Comparison of ENCODE assay signal across 10 mouse cellular contexts in genomic region chr7:130520812-130521422, GRCm38 (mm10). TPM values are rescaled to one million over a fixed set of nuclear protein-coding genes. Genes with fewer than 3 reads are reported as not detected.
DNase-seq lines count a peak whose midpoint lies in the region; ATAC-seq and TF ChIP-seq lines count a peak whose summit lies in the region.
"Had no signal": no experiment of that assay in that cellular context is flagged by ENCODE, and none has a peak within 500 bp of the region (broad histone marks: within the 10 kb centered on the region; RNA-seq: fewer than 3 reads in every experiment).

No protein-coding gene starts in this region.

- no peaks in the 10 kb centered on the region for H3K27me3 ChIP-seq in hindbrain, embryonic 13.5 days
- no peaks in the 10 kb centered on the region for H3K27me3 ChIP-seq in hindbrain, embryonic 12.5 days
- H3K27me3 ChIP-seq in liver, embryonic 15.5 days: no peaks in the 10 kb centered on the region
- H3K27me3 ChIP-seq: midbrain, embryonic 15.5 days had no signal

- no peak for TF ChIP-seq POLR2A in cortical plate, adult 2 months (IDR thresholded peaks at IDR 0.05; ENCODE audit: extremely low read depth, insufficient read depth, low read length)

- peak; percentile 44 for DNase-seq in kidney, adult 18-20 months
- no peak for DNase-seq in spleen, postnatal 14 days (ENCODE audit: low spot score in 2 of 2)
- DNase-seq in thymus, postnatal 14 days: no peak
- DNase-seq in spleen, adult 18-20 months: no peak
- DNase-seq: cerebellum, adult 11-12 months had no signal

- no peak overlapping the region for H3K4me2 ChIP-seq in hindbrain, embryonic 13.5 days
- no peak overlapping the region for H3K4me2 ChIP-seq in hindbrain, embryonic 12.5 days (replicated peaks)
- peak overlapping the region; percentile 89 for H3K4me2 ChIP-seq in liver, embryonic 15.5 days

- H3K4me3 ChIP-seq in hindbrain, embryonic 13.5 days: no peak overlapping the region
- no peak overlapping the region for H3K4me3 ChIP-seq in hindbrain, embryonic 12.5 days
- no peak overlapping the region; the same call in 1 of the 2 replicates for H3K4me3 ChIP-seq in cortical plate, adult 2 months (ENCODE audit: insufficient read depth, low read length)
- H3K4me3 ChIP-seq in liver, embryonic 15.5 days (replicated peaks): no peak overlapping the region

- H3K9me3 ChIP-seq in hindbrain, embryonic 13.5 days: no peaks in the 10 kb centered on the region
- H3K9me3 ChIP-seq in hindbrain, embryonic 12.5 days (replicated peaks): no peaks in the 10 kb centered on the region
- no peaks in the 10 kb centered on the region for H3K9me3 ChIP-seq in liver, embryonic 15.5 days (replicated peaks)
- H3K9me3 ChIP-seq: midbrain, embryonic 15.5 days had no signal

- peak overlapping the region; percentile 98; the same call in 1 of the 2 replicates for H3K27ac ChIP-seq in hindbrain, embryonic 13.5 days
- H3K27ac ChIP-seq in hindbrain, embryonic 12.5 days: no peak overlapping the region
- H3K27ac ChIP-seq in cortical plate, adult 2 months (ENCODE audit: insufficient read depth, low read length): 0 out of 2 replicates have a peak overlapping the region, but pooled peaks have one; percentile 0
- peak overlapping the region; percentile 88 for H3K27ac ChIP-seq in liver, embryonic 15.5 days (replicated peaks)

- H3K36me3 ChIP-seq in hindbrain, embryonic 13.5 days: no peaks in the 10 kb centered on the region
- H3K36me3 ChIP-seq in hindbrain, embryonic 12.5 days: no peaks in the 10 kb centered on the region
- H3K36me3 ChIP-seq in liver, embryonic 15.5 days (replicated peaks): no peaks in the 10 kb centered on the region
- H3K36me3 ChIP-seq: midbrain, embryonic 15.5 days had no signal

- 91% methylated on average over 14 of the region's 14 CpGs for WGBS in hindbrain, embryonic 13.5 days
- 90% methylated on average over 14 of the region's 14 CpGs for WGBS in hindbrain, embryonic 12.5 days
- WGBS in liver, embryonic 15.5 days (ENCODE audit: insufficient replicate concordance): 44% methylated on average over 14 of the region's 14 CpGs

- no peak for ATAC-seq in hindbrain, embryonic 13.5 days (ENCODE audit: low FRiP score)
- ATAC-seq in hindbrain, embryonic 12.5 days (ENCODE audit: low FRiP score): no peak
- ATAC-seq in liver, embryonic 15.5 days (ENCODE audit: insufficient read depth): no peak

- H3K4me1 ChIP-seq in hindbrain, embryonic 13.5 days (replicated peaks): peaks cover 28% of the 10 kb centered on the region
- H3K4me1 ChIP-seq in hindbrain, embryonic 12.5 days: peaks cover 19% of the 10 kb centered on the region
- peaks cover 2% of the 10 kb centered on the region; the same call in 1 of the 2 replicates for H3K4me1 ChIP-seq in cortical plate, adult 2 months (ENCODE audit: control insufficient read depth, insufficient read depth, low read length)
- H3K4me1 ChIP-seq in liver, embryonic 15.5 days (replicated peaks): peaks cover 32% of the 10 kb centered on the region

- H3K9ac ChIP-seq in hindbrain, embryonic 13.5 days: no peak overlapping the region
- no peak overlapping the region for H3K9ac ChIP-seq in hindbrain, embryonic 12.5 days
- H3K9ac ChIP-seq in liver, embryonic 15.5 days: no peak overlapping the region

- TF ChIP-seq CTCF in cortical plate, adult 2 months (IDR thresholded peaks at IDR 0.05; ENCODE audit: extremely low read depth, insufficient read depth, low read length): no peak

RNA-seq across cellular contexts. Expression of gene Ate1, which starts 0.7 kb away (rescaled TPM):
- 94.4 and 104 TPM in 2 replicates for polyA plus RNA-seq in hindbrain, embryonic 13.5 days (2015; fragmentation: Nextera tagmentation; extraction: Ambion mirVana)
- polyA plus RNA-seq in hindbrain, embryonic 12.5 days (2016; fragmentation: Nextera tagmentation; extraction: Ambion mirVana): 59.5 and 71.2 TPM in 2 replicates
- polyA plus RNA-seq in cortical plate, adult 2 months (2012; rRNA removed): 22.6 and 26.1 TPM in 2 replicates
- polyA plus RNA-seq in liver, embryonic 15.5 days (2015; fragmentation: Nextera tagmentation; extraction: Ambion mirVana): 18.8 and 24.1 TPM in 2 replicates

RNA-seq across cellular contexts. Expression of gene Nsmce4a, which starts 52.0 kb away (rescaled TPM):
- 98.0 and 101 TPM in 2 replicates for polyA plus RNA-seq in hindbrain, embryonic 13.5 days (2015; fragmentation: Nextera tagmentation; extraction: Ambion mirVana)
- polyA plus RNA-seq in hindbrain, embryonic 12.5 days (2016; fragmentation: Nextera tagmentation; extraction: Ambion mirVana): 132 and 145 TPM in 2 replicates
- 37.1 and 39.2 TPM in 2 replicates for polyA plus RNA-seq in cortical plate, adult 2 months (2012; rRNA removed)
- 83.9 and 90.7 TPM in 2 replicates for polyA plus RNA-seq in liver, embryonic 15.5 days (2015; fragmentation: Nextera tagmentation; extraction: Ambion mirVana)

RNA-seq across cellular contexts. Expression of gene Tacc2, which starts 56.3 kb away (rescaled TPM):
- polyA plus RNA-seq in hindbrain, embryonic 13.5 days (2015; fragmentation: Nextera tagmentation; extraction: Ambion mirVana): 58.0 and 59.1 TPM in 2 replicates
- polyA plus RNA-seq in hindbrain, embryonic 12.5 days (2016; fragmentation: Nextera tagmentation; extraction: Ambion mirVana): 69.4 and 75.5 TPM in 2 replicates
- 44.6 and 49.4 TPM in 2 replicates for polyA plus RNA-seq in cortical plate, adult 2 months (2012; rRNA removed)
- 2.6 and 3.0 TPM in 2 replicates for polyA plus RNA-seq in liver, embryonic 15.5 days (2015; fragmentation: Nextera tagmentation; extraction: Ambion mirVana)

Comparison
In these comparisons a context has a peak if more than half of its experiments do, and no peak if none do; other contexts are left out.
1. RNA of gene Tacc2, which starts 56.3 kb away (polyA plus RNA-seq): 69.4 to 75.5 TPM in hindbrain, embryonic 12.5 days, 58.0 to 59.1 TPM in hindbrain, embryonic 13.5 days and 44.6 to 49.4 TPM in cortical plate, adult 2 months; 2.6 to 3.0 TPM in liver, embryonic 15.5 days; every median in the first group is over 10 times any median in the second.